Mouse (Mus musculus) liver, embryonic 16.5 days (tissue): ENCODE data around the gene Klk5. TPM values are rescaled to one million over a fixed set of nuclear protein-coding genes. Genes with fewer than 3 reads are reported as not detected.

Experiments used
- ATAC-seq: fragments of 200-750 bp; cut with Nextera tagmentation; 2 replicates; pipeline ENCODE4 v1.8.0; 2017; ENCODE audit warnings: low read depth, mild to moderate bottlenecking, moderate number of reproducible peaks, moderate library complexity
- H3K27ac ChIP-seq: fragments of 300-500 bp; sonication (generic); 2 replicates; pipeline ENCODE4 v1.5.1; 2014; ENCODE audit warnings: mild to moderate bottlenecking, low read length
- H3K27me3 ChIP-seq: fragments of 300-500 bp; sonication (generic); 2 replicates; pipeline ENCODE4 v1.6.1; 2014; ENCODE audit warnings: low read depth, low read length, mixed read lengths; ENCODE audit not compliant: control insufficient read depth, insufficient read depth
- H3K36me3 ChIP-seq: fragments of 300-500 bp; sonication (generic); 2 replicates; pipeline ENCODE4 v1.6.1; 2014; ENCODE audit warnings: mild to moderate bottlenecking; ENCODE audit not compliant: control insufficient read depth, insufficient read depth
- H3K4me1 ChIP-seq: fragments of 300-500 bp; sonication (generic); 2 replicates; pipeline ENCODE4 v1.6.1; 2014; ENCODE audit warnings: low read depth, low read length, mixed read lengths; ENCODE audit not compliant: control insufficient read depth
- H3K4me2 ChIP-seq: fragments of 300-500 bp; sonication (generic); 2 replicates; pipeline ENCODE4 v1.6.1; 2014; ENCODE audit warnings: low read depth, low read length, mixed read lengths
- H3K4me3 ChIP-seq: fragments of 300-500 bp; sonication (generic); 2 replicates; pipeline ENCODE4 v1.5.1; 2014; ENCODE audit warnings: low read depth, mild to moderate bottlenecking, low read length
- H3K9ac ChIP-seq: fragments of 300-500 bp; sonication (generic); 2 replicates; pipeline ENCODE4 v1.6.1; 2014; ENCODE audit warnings: low read depth, low read length
- H3K9me3 ChIP-seq: fragments of 300-500 bp; sonication (generic); replicated peaks from 2 replicates; pipeline ENCODE4 v1.6.1; 2016; ENCODE audit warnings: low read length; ENCODE audit not compliant: control insufficient read depth
- WGBS: fragments of 180-500 bp; shearing (Covaris S2); extraction: QIAGEN DNeasy Blood & Tissue Kit; methylation state at CpG from one replicate; pipeline ENCODE4 v1.1.7; 2014; ENCODE audit not compliant: insufficient replicate concordance; 5-methylcytosine and 5-hydroxymethylcytosine counted together
- polyA plus RNA-seq: library from polyadenylated mRNA; unstranded; fragments of >200 nt; fragmentation: Nextera tagmentation; extraction: Ambion mirVana; gene quantifications from 2 replicates; pipeline ENCODE4 v1.2.1, GENCODE M21; 2015

Klk5 gene
- polyA plus RNA-seq, 1 experiment from 2014 or later = not detected

- Histone ChIP-seq H3K9ac (no peak overlapping the region), H3K4me3 (no peak overlapping the region), H3K4me1 (no peaks in the 10 kb centered on the region), H3K27me3 (no peaks in the 10 kb centered on the region), H3K36me3 (no peaks in the 10 kb centered on the region), H3K4me2 (no peak overlapping the region), H3K9me3 (no peaks in the 10 kb centered on the region), H3K27ac (no peak overlapping the region)
- ATAC-seq = no peak
- 7% methylated on average over 4 of the region's 4 CpGs for WGBS
Measured at GRCm38 (mm10) chr7:43882811-43883210, 41.0 kb downstream of the Klk5 start.

DNA sequence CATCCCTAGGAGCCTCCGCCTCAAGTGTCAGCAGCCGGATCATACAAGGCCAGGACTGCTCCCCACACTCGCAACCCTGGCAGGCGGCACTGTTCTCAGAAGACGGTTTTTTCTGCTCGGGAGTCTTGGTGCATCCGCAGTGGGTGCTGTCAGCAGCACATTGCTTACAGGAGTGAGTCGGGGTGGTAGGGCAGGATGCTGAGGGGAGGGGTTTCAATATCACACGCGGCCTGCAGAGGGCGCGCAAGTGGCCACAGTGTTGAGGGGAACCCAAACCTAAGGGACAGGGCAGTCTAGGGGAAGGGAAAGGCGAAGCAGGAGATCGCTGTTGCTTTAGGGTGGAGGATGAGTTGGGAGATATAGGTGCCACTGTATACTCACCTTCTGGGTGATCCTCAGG is 41.8 kb downstream of the Klk5 start:
- Histone ChIP-seq H3K36me3 (no peaks in the 10 kb centered on the region), H3K27me3 (no peaks in the 10 kb centered on the region), H3K4me2 (no peak overlapping the region), H3K9ac (no peak overlapping the region), H3K9me3 (no peaks in the 10 kb centered on the region), H3K4me3 (no peak overlapping the region), H3K27ac (no peak overlapping the region), H3K4me1 (no peaks in the 10 kb centered on the region)
- no peak for ATAC-seq
- WGBS = 9% methylated on average over 14 of the region's 14 CpGs

DNA sequence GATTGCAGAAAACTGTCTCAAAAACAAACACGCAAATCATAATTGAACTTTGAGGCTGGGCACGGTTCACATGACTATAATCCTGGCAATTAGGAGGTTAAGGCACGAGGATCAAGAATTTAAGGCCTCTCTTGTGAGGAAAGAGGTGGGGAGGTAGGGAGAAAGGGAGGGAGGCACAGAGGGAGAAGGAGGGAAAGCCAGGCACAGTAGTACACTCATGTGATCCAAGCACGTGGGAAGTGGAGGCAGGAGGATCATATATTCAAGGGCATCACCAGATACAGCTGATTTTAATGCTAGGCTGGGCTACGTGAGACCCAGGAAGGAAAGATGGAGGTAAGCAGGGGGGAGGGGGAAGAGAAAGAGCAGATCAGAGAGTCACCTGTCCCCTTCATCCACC is 49.6 kb downstream of the Klk5 start:
- H3K27me3 ChIP-seq = no peaks in the 10 kb centered on the region
- no peak overlapping the region for H3K4me3 ChIP-seq
- H3K4me2 ChIP-seq = no peak overlapping the region
- H3K4me1 ChIP-seq = no peaks in the 10 kb centered on the region
- H3K9me3 ChIP-seq = no peaks in the 10 kb centered on the region
- no peak overlapping the region for H3K27ac ChIP-seq
- no peaks in the 10 kb centered on the region for H3K36me3 ChIP-seq
- no peak for ATAC-seq
- WGBS = 41% methylated on average over 5 of the region's 5 CpGs
- no peak overlapping the region for H3K9ac ChIP-seq

DNA sequence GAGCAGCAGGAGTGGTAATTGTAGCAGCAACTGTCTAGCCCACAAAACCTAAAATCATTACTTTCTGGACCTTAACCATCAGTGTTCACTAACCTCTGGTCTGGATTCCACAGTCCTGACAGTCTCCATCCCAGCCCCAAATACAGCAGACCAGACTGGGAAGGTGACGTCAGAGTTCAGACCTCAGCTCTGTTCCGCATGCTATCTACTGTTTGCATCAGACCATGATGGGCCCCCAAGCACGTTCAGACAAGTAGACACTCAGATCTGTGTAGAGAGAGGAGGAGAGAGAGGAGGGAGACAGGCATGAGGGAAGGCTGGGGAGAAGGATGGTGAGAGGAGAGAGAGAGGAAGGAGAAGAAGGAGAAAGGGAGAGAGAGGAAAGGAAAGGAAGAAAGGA is 50.0 kb downstream of the Klk5 start:
- Histone ChIP-seq H3K27me3 (no peaks in the 10 kb centered on the region), H3K4me1 (no peaks in the 10 kb centered on the region), H3K36me3 (no peaks in the 10 kb centered on the region), H3K9ac (no peak overlapping the region), H3K4me2 (no peak overlapping the region), H3K4me3 (no peak overlapping the region), H3K9me3 (no peaks in the 10 kb centered on the region), H3K27ac (no peak overlapping the region)
- ATAC-seq = no peak
- WGBS = 46% methylated on average over 3 of the region's 3 CpGs

DNA sequence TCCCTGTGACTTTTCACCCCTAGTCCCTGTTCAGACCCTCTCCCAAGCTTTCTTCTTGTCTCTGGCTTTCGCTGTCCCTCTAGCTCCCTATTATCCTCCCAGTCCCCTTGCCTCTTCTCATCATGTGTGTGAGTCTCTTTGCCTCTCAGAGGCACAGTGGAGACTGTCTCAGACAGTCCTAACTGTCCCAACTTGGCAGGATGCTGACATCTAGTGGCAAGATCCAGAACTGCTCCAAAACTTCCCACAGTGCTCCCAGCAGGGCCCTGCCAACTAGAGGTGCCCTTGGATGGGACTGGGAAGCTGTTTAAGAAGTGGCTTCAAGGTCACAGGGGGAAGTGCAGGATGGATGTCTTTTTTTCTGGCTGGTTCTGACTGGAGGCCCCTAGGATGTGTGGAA is 53.1 kb downstream of the Klk5 start:
- no peak overlapping the region for H3K27ac ChIP-seq
- H3K4me1 ChIP-seq = no peaks in the 10 kb centered on the region
- H3K36me3 ChIP-seq = no peaks in the 10 kb centered on the region
- no peak overlapping the region for H3K9ac ChIP-seq
- H3K27me3 ChIP-seq = no peaks in the 10 kb centered on the region
- no peak overlapping the region for H3K4me3 ChIP-seq
- H3K9me3 ChIP-seq = no peaks in the 10 kb centered on the region
- WGBS = 14% methylated on average over 1 of the region's 1 CpGs
- no peak overlapping the region for H3K4me2 ChIP-seq
- no peak for ATAC-seq

Other genes with a start within 250 kb of the Klk5 start
- not detected in 2 replicates for gene Zfp819, start 234.8 kb upstream of the Klk5 start, polyA plus RNA-seq
- 0.15 TPM in 1 of 2 replicates, not detected in the other for gene Ceacam18, start 207.3 kb upstream of the Klk5 start, polyA plus RNA-seq
- 4.0 and 5.0 TPM in 2 replicates for gene Siglece, start 181.8 kb upstream of the Klk5 start, polyA plus RNA-seq
- gene Ctu1, start 170.0 kb upstream of the Klk5 start, polyA plus RNA-seq = 3.7 and 3.8 TPM in 2 replicates
- not detected in 2 replicates for gene Klk14, start 151.6 kb upstream of the Klk5 start, polyA plus RNA-seq
- not detected in 2 replicates for gene Klk13, start 129.4 kb upstream of the Klk5 start, polyA plus RNA-seq
- not detected in 2 replicates for gene Klk12, start 73.1 kb upstream of the Klk5 start, polyA plus RNA-seq
- gene Klk11, start 67.4 kb upstream of the Klk5 start, polyA plus RNA-seq = not detected in 2 replicates
- not detected in 2 replicates for gene Klk10, start 60.9 kb upstream of the Klk5 start, polyA plus RNA-seq
- not detected in 2 replicates for gene Klk9, start 50.1 kb upstream of the Klk5 start, polyA plus RNA-seq
- gene Klk8, start 44.4 kb upstream of the Klk5 start, polyA plus RNA-seq = 4.3 and 5.1 TPM in 2 replicates
- not detected in 2 replicates for gene Klk7, start 30.7 kb upstream of the Klk5 start, polyA plus RNA-seq
- not detected in 2 replicates for gene Klk6, start 17.5 kb upstream of the Klk5 start, polyA plus RNA-seq
- gene Klk4, start 39.2 kb downstream of the Klk5 start, polyA plus RNA-seq = not detected in 2 replicates
- not detected in 2 replicates for gene Klk15, start 91.8 kb downstream of the Klk5 start, polyA plus RNA-seq
- not detected in 2 replicates for gene Klk1b8, start 108.7 kb downstream of the Klk5 start, polyA plus RNA-seq
- not detected in 2 replicates for gene Klk1b1, start 124.8 kb downstream of the Klk5 start, polyA plus RNA-seq
- gene Klk1b9, start 134.1 kb downstream of the Klk5 start, polyA plus RNA-seq = not detected in 2 replicates
- gene Klk1b11, start 153.9 kb downstream of the Klk5 start, polyA plus RNA-seq = not detected in 2 replicates
- gene Klk1b26, start 170.2 kb downstream of the Klk5 start, polyA plus RNA-seq = 0.26 TPM in 1 of 2 replicates, not detected in the other
- not detected in 2 replicates for gene Klk1b27, start 210.3 kb downstream of the Klk5 start, polyA plus RNA-seq